Mouse (Mus musculus): ENCODE data around the gene Vpreb3. TPM values are rescaled to one million over a fixed set of nuclear protein-coding genes. Genes with fewer than 3 reads are reported as not detected.

Gene Vpreb3
- polyA plus RNA-seq, 1 experiment from 2014 or later: 0.16 TPM

- peak overlapping the region; percentile 80 for H3K4me2 ChIP-seq (replicated peaks; ENCODE audit: low read depth)
- ATAC-seq (ENCODE audit: low FRiP score, low TSS enrichment): 0 out of 2 replicates have a peak, but pooled peaks have one; percentile 21
- H3K9me3 ChIP-seq (ENCODE audit: control insufficient read depth, low read length): no peaks in the 10 kb centered on the region
- H3K9ac ChIP-seq (ENCODE audit: low read length): peak overlapping the region; percentile 55
- peak; percentile 47 for DNase-seq (ENCODE audit: low spot score)
- no peaks in the 10 kb centered on the region for H3K27me3 ChIP-seq (ENCODE audit: control insufficient read depth, insufficient read depth, low read length)
- TF ChIP-seq EP300 (optimal IDR thresholded peaks at IDR 0.05) (no peak), CTCF (IDR thresholded peaks at IDR 0.05; ENCODE audit: low read depth) (peak; percentile 76)
- no peaks in the 10 kb centered on the region for H3K36me3 ChIP-seq (ENCODE audit: control insufficient read depth, insufficient read depth, low read length)
- H3K4me1 ChIP-seq (replicated peaks; ENCODE audit: control insufficient read depth, insufficient read depth): 0 out of 2 replicates have a peak, but pooled peaks cover 2% of the 10 kb centered on the region
- H3K4me3 ChIP-seq (ENCODE audit: low read depth, low read length): peak overlapping the region; percentile 38
- H3K27ac ChIP-seq (replicated peaks): no peak overlapping the region
- 2% methylated on average over 13 of the region's 13 CpGs for WGBS
Measured at GRCm38 (mm10) chr10:75951424-75952050, 8.7 kb downstream of the Vpreb3 start.

GRCm38 (mm10) chr10:75954381-75954811, 11.5 kb downstream of the Vpreb3 start, which contains the start of gene Gm5134:
TSS of gene Gm5134 (plus strand) at chr10:75954514.
- Histone ChIP-seq H3K27me3 (ENCODE audit: control insufficient read depth, insufficient read depth, low read length) (no peaks in the 10 kb centered on the region), H3K27ac (replicated peaks) (no peak within 1 kb of the TSS), H3K9ac (ENCODE audit: low read length) (no peak within 1 kb of the TSS), H3K4me2 (replicated peaks; ENCODE audit: low read depth) (peak within 1 kb of the TSS; percentile 20; the same call in 1 of the 2 replicates), H3K36me3 (ENCODE audit: control insufficient read depth, insufficient read depth, low read length) (no peaks in the 10 kb centered on the region), H3K9me3 (ENCODE audit: control insufficient read depth, low read length) (no peaks in the 10 kb centered on the region), H3K4me3 (ENCODE audit: low read depth, low read length) (no peak within 1 kb of the TSS), H3K4me1 (replicated peaks; ENCODE audit: control insufficient read depth, insufficient read depth) (0 out of 2 replicates have a peak, but pooled peaks cover 2% of the 10 kb centered on the region)
- WGBS: 34% methylated on average over 20 of the region's 20 CpGs
- no peak for DNase-seq (ENCODE audit: low spot score)
- TF ChIP-seq CTCF (IDR thresholded peaks at IDR 0.05; ENCODE audit: low read depth) (no peak), EP300 (optimal IDR thresholded peaks at IDR 0.05) (no peak)
- ATAC-seq (ENCODE audit: low FRiP score, low TSS enrichment): 0 out of 2 replicates have a peak, but pooled peaks have one; percentile 25

DNA sequence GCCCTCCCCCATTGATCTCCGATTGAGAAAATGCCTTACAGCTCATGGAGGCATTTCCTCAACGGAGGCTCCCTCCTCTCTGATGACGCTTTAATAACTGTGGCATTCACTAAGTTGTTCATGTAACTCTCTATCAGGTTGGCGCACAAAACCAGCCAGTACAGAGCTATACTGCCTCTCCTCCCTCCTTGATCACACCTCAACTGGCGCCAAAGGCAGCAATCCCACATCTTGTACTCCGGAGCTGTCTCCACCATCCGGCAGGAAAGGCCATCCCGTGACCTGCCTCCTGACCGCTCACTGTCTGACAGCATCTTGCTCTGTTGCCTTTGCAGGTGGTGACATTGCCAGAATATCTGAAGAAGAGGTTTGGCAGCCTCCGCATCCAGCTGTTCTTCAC, 31.0 kb downstream of the Vpreb3 start:
- Histone ChIP-seq H3K27me3 (ENCODE audit: control insufficient read depth, insufficient read depth, low read length) (no peaks in the 10 kb centered on the region), H3K36me3 (ENCODE audit: control insufficient read depth, insufficient read depth, low read length) (no peaks in the 10 kb centered on the region), H3K4me2 (replicated peaks; ENCODE audit: low read depth) (no peak overlapping the region), H3K27ac (replicated peaks) (no peak overlapping the region), H3K4me1 (replicated peaks; ENCODE audit: control insufficient read depth, insufficient read depth) (no peaks in the 10 kb centered on the region), H3K9ac (ENCODE audit: low read length) (no peak overlapping the region), H3K9me3 (ENCODE audit: control insufficient read depth, low read length) (no peaks in the 10 kb centered on the region), H3K4me3 (ENCODE audit: low read depth, low read length) (no peak overlapping the region)
- DNase-seq (ENCODE audit: low spot score): no peak
- WGBS: 84% methylated on average over 10 of the region's 10 CpGs
- no peak for ATAC-seq (ENCODE audit: low FRiP score, low TSS enrichment)
- no peak for TF ChIP-seq CTCF (IDR thresholded peaks at IDR 0.05; ENCODE audit: low read depth)
- no peak for TF ChIP-seq EP300 (optimal IDR thresholded peaks at IDR 0.05)

- ATAC-seq (ENCODE audit: low FRiP score, low TSS enrichment) (no peak), DNase-seq (ENCODE audit: low spot score) (no peak)
- Histone ChIP-seq H3K9me3 (ENCODE audit: control insufficient read depth, low read length) (no peaks in the 10 kb centered on the region), H3K27me3 (ENCODE audit: control insufficient read depth, insufficient read depth, low read length) (no peaks in the 10 kb centered on the region), H3K4me1 (replicated peaks; ENCODE audit: control insufficient read depth, insufficient read depth) (no peaks in the 10 kb centered on the region), H3K4me2 (replicated peaks; ENCODE audit: low read depth) (no peak overlapping the region), H3K9ac (ENCODE audit: low read length) (no peak overlapping the region), H3K4me3 (ENCODE audit: low read depth, low read length) (no peak overlapping the region), H3K27ac (replicated peaks) (no peak overlapping the region), H3K36me3 (ENCODE audit: control insufficient read depth, insufficient read depth, low read length) (no peaks in the 10 kb centered on the region)
- 76% methylated on average over 5 of the region's 5 CpGs for WGBS
- TF ChIP-seq EP300 (optimal IDR thresholded peaks at IDR 0.05) (no peak), CTCF (IDR thresholded peaks at IDR 0.05; ENCODE audit: low read depth) (peak; percentile 78)
Measured at GRCm38 (mm10) chr10:75975216-75975615, 32.4 kb downstream of the Vpreb3 start.

- no peaks in the 10 kb centered on the region for H3K4me1 ChIP-seq (replicated peaks; ENCODE audit: control insufficient read depth, insufficient read depth)
- no peak overlapping the region for H3K27ac ChIP-seq (replicated peaks)
- no peak overlapping the region for H3K9ac ChIP-seq (ENCODE audit: low read length)
- H3K9me3 ChIP-seq (ENCODE audit: control insufficient read depth, low read length): no peaks in the 10 kb centered on the region
- H3K36me3 ChIP-seq (ENCODE audit: control insufficient read depth, insufficient read depth, low read length): no peaks in the 10 kb centered on the region
- 47% methylated on average over 10 of the region's 10 CpGs for WGBS
- no peak overlapping the region for H3K4me2 ChIP-seq (replicated peaks; ENCODE audit: low read depth)
- no peak for DNase-seq (ENCODE audit: low spot score)
- H3K4me3 ChIP-seq (ENCODE audit: low read depth, low read length): no peak overlapping the region
- no peaks in the 10 kb centered on the region for H3K27me3 ChIP-seq (ENCODE audit: control insufficient read depth, insufficient read depth, low read length)
- no peak for TF ChIP-seq CTCF (IDR thresholded peaks at IDR 0.05; ENCODE audit: low read depth)
- no peak for TF ChIP-seq EP300 (optimal IDR thresholded peaks at IDR 0.05)
- no peak for ATAC-seq (ENCODE audit: low FRiP score, low TSS enrichment)
Measured at GRCm38 (mm10) chr10:75978119-75978834, 35.4 kb downstream of the Vpreb3 start.

- TF ChIP-seq CTCF (IDR thresholded peaks at IDR 0.05; ENCODE audit: low read depth): no peak
- H3K27ac ChIP-seq (replicated peaks): no peak overlapping the region
- no peak overlapping the region for H3K9ac ChIP-seq (ENCODE audit: low read length)
- ATAC-seq (ENCODE audit: low FRiP score, low TSS enrichment) (no peak), DNase-seq (ENCODE audit: low spot score) (no peak)
- no peaks in the 10 kb centered on the region for H3K4me1 ChIP-seq (replicated peaks; ENCODE audit: control insufficient read depth, insufficient read depth)
- H3K27me3 ChIP-seq (ENCODE audit: control insufficient read depth, insufficient read depth, low read length): no peaks in the 10 kb centered on the region
- WGBS: 83% methylated on average over 5 of the region's 5 CpGs
- H3K4me3 ChIP-seq (ENCODE audit: low read depth, low read length): no peak overlapping the region
- no peak overlapping the region for H3K4me2 ChIP-seq (replicated peaks; ENCODE audit: low read depth)
- no peaks in the 10 kb centered on the region for H3K36me3 ChIP-seq (ENCODE audit: control insufficient read depth, insufficient read depth, low read length)
- no peaks in the 10 kb centered on the region for H3K9me3 ChIP-seq (ENCODE audit: control insufficient read depth, low read length)
Measured at GRCm38 (mm10) chr10:75978835-75979157, 35.9 kb downstream of the Vpreb3 start.

Data from stomach, postnatal 0 days (tissue).